Mouse (Mus musculus): ENCODE data around the gene Hsp90aa1. TPM values are rescaled to one million over a fixed set of nuclear protein-coding genes. Genes with fewer than 3 reads are reported as not detected.

Hsp90aa1 gene
- total and polyA plus RNA-seq, 2 experiments, result 36.4 to 114 TPM

DNA sequence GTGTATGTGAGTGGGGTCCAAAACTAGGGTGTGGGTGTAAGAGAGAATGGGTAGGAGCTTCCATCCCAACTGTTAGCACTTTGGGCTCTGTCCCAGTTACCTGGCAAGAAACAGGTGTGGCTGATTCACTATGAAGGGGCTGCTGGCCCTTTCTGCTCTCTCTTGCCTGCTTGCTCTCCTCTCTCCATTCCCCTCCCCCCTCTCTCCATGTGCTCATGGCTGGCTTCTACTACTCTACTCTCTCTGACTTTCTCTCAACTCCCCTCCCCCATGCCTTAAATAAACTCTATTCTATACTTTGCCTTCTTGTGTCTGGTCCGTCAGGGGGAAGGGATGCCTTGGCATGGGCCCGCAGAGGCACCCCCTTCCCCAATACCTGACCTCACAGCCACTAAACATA is 1.8 kb downstream of the Hsp90aa1 start:
- Histone ChIP-seq H3K27ac (replicated peaks; ENCODE audit: insufficient read depth, low read depth, low read length) (no peak overlapping the region), H3K79me2 (ENCODE audit: control insufficient read depth, insufficient read depth, low read length) (0 out of 2 replicates have a peak, but pooled peaks cover 3% of the 10 kb centered on the region)

DNA sequence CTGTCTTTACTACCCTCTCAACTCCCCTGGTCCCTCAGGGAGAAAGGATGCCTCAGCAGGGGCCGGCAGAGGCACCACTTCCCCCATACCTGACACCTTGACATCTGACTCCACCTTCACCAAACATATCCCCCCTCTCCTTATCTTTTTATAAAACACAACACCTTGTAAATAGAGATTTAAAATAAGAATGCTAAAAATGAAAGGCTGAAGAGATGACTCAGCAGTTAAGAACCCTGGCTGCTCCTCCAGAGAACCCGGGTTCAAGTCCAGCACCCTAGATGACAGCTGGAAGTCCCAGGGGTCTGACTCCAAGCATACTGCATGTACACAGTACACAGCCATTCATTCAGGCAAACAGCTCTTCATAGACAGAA is 3.4 kb downstream of the Hsp90aa1 start:
- 0 out of 2 replicates have a peak, but pooled peaks cover 5% of the 10 kb centered on the region for H3K79me2 ChIP-seq (ENCODE audit: control insufficient read depth, insufficient read depth, low read length)
- 65% methylated on average over 2 of the region's 2 CpGs for WGBS
- H3K27me3 ChIP-seq (ENCODE audit: control insufficient read depth, insufficient read depth, low read length), result no peaks in the 10 kb centered on the region
- TF ChIP-seq CTCF (IDR thresholded peaks at IDR 0.05; ENCODE audit: low read depth, low read length), result no peak
- no peak for TF ChIP-seq POLR2A (IDR thresholded peaks at IDR 0.05; ENCODE audit: extremely low read depth, insufficient read depth, low read length)
- no peak overlapping the region for H3K27ac ChIP-seq (replicated peaks; ENCODE audit: insufficient read depth, low read depth, low read length)
- DNase-seq (ENCODE audit: extremely low read depth, low read depth, low spot score), result no peak
- no peak overlapping the region for H3K9ac ChIP-seq (ENCODE audit: low read depth, low read length)
- H3K4me3 ChIP-seq (ENCODE audit: insufficient read depth, low read depth, low read length), result no peak overlapping the region
- H3K4me1 ChIP-seq (ENCODE audit: control insufficient read depth, insufficient read depth, low read length), result peaks cover 11% of the 10 kb centered on the region; the same call in 1 of the 2 replicates
- peaks cover 6% of the 10 kb centered on the region for H3K36me3 ChIP-seq (ENCODE audit: control insufficient read depth, insufficient read depth, low read length)

More for the DNA sequence above, 1.8 kb downstream of the Hsp90aa1 start:
- TF ChIP-seq CTCF (IDR thresholded peaks at IDR 0.05; ENCODE audit: low read depth, low read length) (no peak), POLR2A (IDR thresholded peaks at IDR 0.05; ENCODE audit: extremely low read depth, insufficient read depth, low read length) (no peak)
- Histone ChIP-seq H3K4me1 (ENCODE audit: control insufficient read depth, insufficient read depth, low read length) (peaks cover 3% of the 10 kb centered on the region; the same call in 1 of the 2 replicates), H3K27me3 (ENCODE audit: control insufficient read depth, insufficient read depth, low read length) (no peaks in the 10 kb centered on the region), H3K9ac (ENCODE audit: low read depth, low read length) (no peak overlapping the region), H3K36me3 (ENCODE audit: control insufficient read depth, insufficient read depth, low read length) (no peaks in the 10 kb centered on the region), H3K4me3 (ENCODE audit: insufficient read depth, low read depth, low read length) (no peak overlapping the region)
- DNase-seq (ENCODE audit: extremely low read depth, low read depth, low spot score), result no peak
- WGBS, result 81% methylated on average over 2 of the region's 2 CpGs

DNA sequence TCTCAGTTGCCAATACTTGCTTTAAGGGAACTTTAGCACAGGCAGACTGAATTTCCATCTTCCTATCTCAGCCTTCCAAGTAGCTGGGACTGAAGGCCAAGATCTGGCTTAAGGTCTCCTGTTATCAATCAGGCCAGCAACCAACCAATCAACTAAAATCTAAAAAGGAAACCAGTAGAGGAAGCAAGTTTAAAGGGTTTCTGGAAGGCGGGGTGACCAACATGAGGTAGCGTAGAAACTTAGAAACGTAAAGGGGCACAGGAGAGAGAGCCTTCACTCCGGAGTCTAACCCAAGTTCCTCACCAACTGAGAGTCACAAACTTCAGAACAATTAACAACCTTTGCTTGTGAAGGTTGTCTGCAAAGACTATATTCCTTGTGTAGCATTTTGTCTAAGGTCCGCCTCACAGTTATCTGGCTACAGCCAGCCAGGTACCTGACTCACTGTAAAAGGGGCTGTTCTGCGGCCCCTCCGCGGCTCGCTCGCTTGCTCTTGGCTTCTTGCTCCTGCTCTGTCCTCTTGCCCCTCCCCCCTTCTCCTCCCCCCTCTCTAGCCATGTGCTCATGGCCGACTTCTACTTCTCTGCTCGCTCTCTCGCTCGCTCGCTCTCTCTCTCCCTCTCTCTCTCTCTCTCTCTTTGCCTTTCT is 3.9 kb downstream of the Hsp90aa1 start:
- peaks cover 8% of the 10 kb centered on the region for H3K36me3 ChIP-seq (ENCODE audit: control insufficient read depth, insufficient read depth, low read length)
- H3K9ac ChIP-seq (ENCODE audit: low read depth, low read length), result no peak overlapping the region
- no peak for DNase-seq (ENCODE audit: extremely low read depth, low read depth, low spot score)
- H3K79me2 ChIP-seq (ENCODE audit: control insufficient read depth, insufficient read depth, low read length), result 0 out of 2 replicates have a peak, but pooled peaks cover 5% of the 10 kb centered on the region
- no peak overlapping the region for H3K27ac ChIP-seq (replicated peaks; ENCODE audit: insufficient read depth, low read depth, low read length)
- no peak for TF ChIP-seq CTCF (IDR thresholded peaks at IDR 0.05; ENCODE audit: low read depth, low read length)
- no peak for TF ChIP-seq POLR2A (IDR thresholded peaks at IDR 0.05; ENCODE audit: extremely low read depth, insufficient read depth, low read length)
- no peak overlapping the region for H3K4me3 ChIP-seq (ENCODE audit: insufficient read depth, low read depth, low read length)
- 77% methylated on average over 15 of the region's 15 CpGs for WGBS
- no peaks in the 10 kb centered on the region for H3K27me3 ChIP-seq (ENCODE audit: control insufficient read depth, insufficient read depth, low read length)
- H3K4me1 ChIP-seq (ENCODE audit: control insufficient read depth, insufficient read depth, low read length), result peaks cover 11% of the 10 kb centered on the region; the same call in 1 of the 2 replicates

DNA sequence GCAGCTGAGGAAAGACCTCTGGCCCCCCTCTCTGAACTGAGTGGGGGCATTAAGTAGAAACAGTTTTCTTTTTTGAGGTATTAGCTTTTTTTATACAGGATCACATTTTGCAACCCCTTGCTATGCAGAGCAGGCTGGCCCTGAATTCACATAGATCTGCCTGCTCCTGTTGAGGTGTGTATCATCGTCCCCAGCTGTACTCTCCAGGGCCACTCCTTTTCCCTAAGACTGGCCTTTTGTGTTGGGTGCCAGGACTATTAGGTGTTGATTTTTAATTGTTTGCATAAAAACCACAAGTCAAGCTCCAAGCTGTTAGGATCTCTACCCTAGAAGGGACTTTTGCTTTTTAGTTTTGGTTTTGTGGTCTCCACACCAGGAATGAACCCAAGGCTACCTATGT is 4.4 kb downstream of the Hsp90aa1 start:
- no peak overlapping the region for H3K9ac ChIP-seq (ENCODE audit: low read depth, low read length)
- WGBS, result 93% methylated on average over 1 of the region's 1 CpGs
- no peak overlapping the region for H3K4me3 ChIP-seq (ENCODE audit: insufficient read depth, low read depth, low read length)
- 0 out of 2 replicates have a peak, but pooled peaks cover 5% of the 10 kb centered on the region for H3K79me2 ChIP-seq (ENCODE audit: control insufficient read depth, insufficient read depth, low read length)
- peaks cover 12% of the 10 kb centered on the region for H3K36me3 ChIP-seq (ENCODE audit: control insufficient read depth, insufficient read depth, low read length)
- H3K4me1 ChIP-seq (ENCODE audit: control insufficient read depth, insufficient read depth, low read length), result peaks cover 11% of the 10 kb centered on the region; the same call in 1 of the 2 replicates
- no peaks in the 10 kb centered on the region for H3K27me3 ChIP-seq (ENCODE audit: control insufficient read depth, insufficient read depth, low read length)
- TF ChIP-seq POLR2A (IDR thresholded peaks at IDR 0.05; ENCODE audit: extremely low read depth, insufficient read depth, low read length), result no peak
- DNase-seq (ENCODE audit: extremely low read depth, low read depth, low spot score), result no peak
- no peak overlapping the region for H3K27ac ChIP-seq (replicated peaks; ENCODE audit: insufficient read depth, low read depth, low read length)

DNA sequence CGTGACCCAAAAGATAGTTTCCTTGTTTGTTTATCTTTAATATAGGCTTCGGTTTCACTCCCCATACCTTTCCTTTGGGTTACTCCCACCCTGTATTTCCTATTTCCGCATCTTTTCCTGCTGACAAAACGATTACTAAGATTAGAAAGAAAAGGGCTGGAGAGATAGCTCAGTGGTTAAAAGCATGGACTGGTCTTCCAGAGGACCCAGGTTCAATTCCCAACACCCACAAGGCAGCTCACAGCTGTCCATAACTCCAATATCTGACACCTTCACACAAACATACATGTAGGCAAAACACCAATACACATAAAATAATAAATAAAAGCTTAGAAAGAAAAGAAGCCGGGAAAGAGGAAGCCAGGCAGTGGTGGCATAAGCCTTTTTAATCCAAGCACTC is 5.1 kb downstream of the Hsp90aa1 start:
- no peak overlapping the region for H3K27ac ChIP-seq (replicated peaks; ENCODE audit: insufficient read depth, low read depth, low read length)
- WGBS, result 67% methylated on average over 5 of the region's 5 CpGs
- no peak for DNase-seq (ENCODE audit: extremely low read depth, low read depth, low spot score)

DNA sequence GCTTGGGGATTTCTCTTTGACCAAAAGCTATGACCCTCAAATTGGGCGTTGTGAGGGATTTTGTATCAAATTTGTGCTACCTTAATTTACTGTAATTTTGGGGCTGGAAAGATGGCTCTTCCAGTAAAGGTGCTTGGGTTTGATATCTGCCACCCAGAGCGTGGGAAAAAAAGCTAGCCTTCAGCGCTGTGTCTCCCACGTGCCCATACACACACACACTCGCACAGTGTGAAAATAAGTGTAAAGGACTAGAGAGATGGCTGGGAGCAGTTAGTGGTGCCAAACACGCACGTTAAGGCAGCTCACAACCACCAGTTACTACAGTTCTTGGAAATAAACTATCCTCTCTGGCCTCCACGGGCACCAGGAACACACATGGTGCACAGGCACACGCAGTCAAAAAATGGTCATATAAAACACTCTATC is 5.5 kb downstream of the Hsp90aa1 start:
- Histone ChIP-seq H3K36me3 (ENCODE audit: control insufficient read depth, insufficient read depth, low read length) (peaks cover 19% of the 10 kb centered on the region), H3K27ac (replicated peaks; ENCODE audit: insufficient read depth, low read depth, low read length) (peak overlapping the region; percentile 66; the same call in 1 of the 2 replicates), H3K9ac (ENCODE audit: low read depth, low read length) (peak overlapping the region; percentile 86), H3K4me3 (ENCODE audit: insufficient read depth, low read depth, low read length) (peak overlapping the region; percentile 89), H3K27me3 (ENCODE audit: control insufficient read depth, insufficient read depth, low read length) (no peaks in the 10 kb centered on the region), H3K79me2 (ENCODE audit: control insufficient read depth, insufficient read depth, low read length) (0 out of 2 replicates have a peak, but pooled peaks cover 5% of the 10 kb centered on the region), H3K4me1 (ENCODE audit: control insufficient read depth, insufficient read depth, low read length) (peaks cover 11% of the 10 kb centered on the region; the same call in 1 of the 2 replicates)
- DNase-seq (ENCODE audit: extremely low read depth, low read depth, low spot score), result no peak
- no peak for TF ChIP-seq POLR2A (IDR thresholded peaks at IDR 0.05; ENCODE audit: extremely low read depth, insufficient read depth, low read length)
- no peak for TF ChIP-seq CTCF (IDR thresholded peaks at IDR 0.05; ENCODE audit: low read depth, low read length)
- 55% methylated on average over 9 of the region's 9 CpGs for WGBS

More for the DNA sequence above, 5.1 kb downstream of the Hsp90aa1 start:
- peaks cover 17% of the 10 kb centered on the region for H3K36me3 ChIP-seq (ENCODE audit: control insufficient read depth, insufficient read depth, low read length)
- H3K4me3 ChIP-seq (ENCODE audit: insufficient read depth, low read depth, low read length), result no peak overlapping the region
- no peak for TF ChIP-seq CTCF (IDR thresholded peaks at IDR 0.05; ENCODE audit: low read depth, low read length)
- no peak for TF ChIP-seq POLR2A (IDR thresholded peaks at IDR 0.05; ENCODE audit: extremely low read depth, insufficient read depth, low read length)
- 0 out of 2 replicates have a peak, but pooled peaks cover 5% of the 10 kb centered on the region for H3K79me2 ChIP-seq (ENCODE audit: control insufficient read depth, insufficient read depth, low read length)
- no peaks in the 10 kb centered on the region for H3K27me3 ChIP-seq (ENCODE audit: control insufficient read depth, insufficient read depth, low read length)
- peaks cover 11% of the 10 kb centered on the region; the same call in 1 of the 2 replicates for H3K4me1 ChIP-seq (ENCODE audit: control insufficient read depth, insufficient read depth, low read length)
- no peak overlapping the region for H3K9ac ChIP-seq (ENCODE audit: low read depth, low read length)

Data from liver, adult 2 months (tissue).